Mouse (Mus musculus): ENCODE data around the gene Wars2. TPM values are rescaled to one million over a fixed set of nuclear protein-coding genes. Genes with fewer than 3 reads are reported as not detected.

Gene Wars2
- polyA plus RNA-seq, 1 experiment from 2014 or later = 4.2 TPM

DNA sequence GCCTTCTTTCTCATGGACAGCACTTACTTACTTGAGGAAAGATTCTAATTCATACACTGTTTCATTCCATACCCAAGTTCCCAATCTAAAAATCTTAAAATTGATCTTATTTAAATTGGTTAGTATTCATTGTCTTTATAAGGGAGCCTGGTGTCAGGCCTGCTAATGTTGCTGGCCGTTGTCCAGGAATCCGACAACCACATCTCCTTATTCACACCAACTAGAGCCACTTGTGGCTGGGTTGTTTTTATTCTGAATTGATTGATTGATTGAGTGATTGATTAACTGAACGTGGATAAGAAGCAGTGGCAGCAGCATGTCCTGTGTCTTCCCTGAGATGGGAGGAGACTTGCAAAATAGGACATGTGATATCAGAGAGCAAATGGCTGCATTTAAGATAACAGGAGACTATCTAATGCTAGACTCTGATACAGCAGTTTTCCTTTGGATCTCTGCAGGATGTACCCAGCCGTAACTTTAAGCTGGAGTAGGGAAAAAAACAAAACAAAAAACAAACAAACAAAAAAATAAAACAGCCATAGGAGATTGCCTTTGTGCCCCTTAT, 16.7 kb downstream of the Wars2 start:
- no peak overlapping the region for H3K9ac ChIP-seq (replicated peaks; ENCODE audit: low read depth)
- WGBS = 38% methylated on average over 4 of the region's 4 CpGs

DNA sequence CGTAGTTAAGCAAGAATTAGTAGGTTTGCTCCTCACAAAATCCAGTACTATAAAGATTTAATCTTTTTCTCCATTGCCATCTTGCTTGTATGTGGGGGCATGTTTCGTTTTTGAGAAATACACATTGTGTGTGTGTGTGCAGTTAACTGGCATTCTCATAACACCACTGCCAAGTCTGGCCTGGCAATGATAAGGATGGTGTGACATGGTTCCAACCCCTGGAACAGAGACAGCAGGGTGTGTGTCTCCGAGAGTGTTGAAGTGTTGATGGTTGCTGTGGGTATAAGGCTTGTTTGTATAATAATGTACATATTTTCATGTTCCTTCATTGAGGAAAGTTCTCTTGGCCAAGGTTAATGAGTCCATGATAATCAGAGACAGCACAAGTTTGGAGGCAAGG, 19.1 kb downstream of the Wars2 start:
- H3K4me1 ChIP-seq (ENCODE audit: insufficient read depth, low read depth, low read length) = no peaks in the 10 kb centered on the region
- H3K27me3 ChIP-seq (replicated peaks; ENCODE audit: insufficient read depth, low read length) = no peaks in the 10 kb centered on the region
- H3K9me3 ChIP-seq (ENCODE audit: low read length) = no peaks in the 10 kb centered on the region
- no peak overlapping the region for H3K4me3 ChIP-seq (ENCODE audit: low read depth, low read length)
- no peak for DNase-seq (ENCODE audit: low spot score)
- 91% methylated on average over 3 of the region's 3 CpGs for WGBS
- no peak for ATAC-seq
- H3K27ac ChIP-seq (ENCODE audit: low read length) = no peak overlapping the region
- no peak overlapping the region for H3K4me2 ChIP-seq (replicated peaks; ENCODE audit: low read depth, low read length)
- no peak overlapping the region for H3K9ac ChIP-seq (replicated peaks; ENCODE audit: low read depth)
- H3K36me3 ChIP-seq (ENCODE audit: insufficient read depth, low read length) = no peaks in the 10 kb centered on the region
- TF ChIP-seq EP300 (IDR thresholded peaks at IDR 0.05) (no peak), CTCF (IDR thresholded peaks at IDR 0.05) (no peak)

More for the DNA sequence above, 16.7 kb downstream of the Wars2 start:
- Histone ChIP-seq H3K4me3 (ENCODE audit: low read depth, low read length) (no peak overlapping the region), H3K27me3 (replicated peaks; ENCODE audit: insufficient read depth, low read length) (no peaks in the 10 kb centered on the region), H3K36me3 (ENCODE audit: insufficient read depth, low read length) (no peaks in the 10 kb centered on the region), H3K27ac (ENCODE audit: low read length) (no peak overlapping the region), H3K9me3 (ENCODE audit: low read length) (no peaks in the 10 kb centered on the region), H3K4me2 (replicated peaks; ENCODE audit: low read depth, low read length) (no peak overlapping the region), H3K4me1 (ENCODE audit: insufficient read depth, low read depth, low read length) (no peaks in the 10 kb centered on the region)
- ATAC-seq (no peak), DNase-seq (ENCODE audit: low spot score) (no peak)
- TF ChIP-seq CTCF (IDR thresholded peaks at IDR 0.05) (no peak), EP300 (IDR thresholded peaks at IDR 0.05) (no peak)

DNA sequence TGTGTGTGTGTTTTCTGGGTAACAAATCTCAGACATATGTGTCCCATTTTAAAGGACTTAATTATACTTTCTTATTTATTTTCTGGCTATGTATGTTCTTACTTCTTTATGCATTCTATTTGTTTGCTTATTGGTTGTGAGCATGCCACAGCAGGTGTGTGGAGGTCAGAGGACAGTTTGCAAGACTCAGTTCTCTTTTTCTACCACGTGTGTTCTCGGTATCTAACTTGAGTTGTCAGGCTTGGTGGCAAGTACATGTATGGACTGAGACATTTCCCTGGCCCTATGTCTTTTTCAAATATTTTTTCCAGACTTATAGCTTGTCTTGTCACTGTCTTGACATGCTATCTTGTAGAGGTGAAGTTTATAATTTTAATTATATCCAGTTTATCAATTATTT, 21.3 kb downstream of the Wars2 start:
- no peaks in the 10 kb centered on the region for H3K4me1 ChIP-seq (ENCODE audit: insufficient read depth, low read depth, low read length)
- ATAC-seq = no peak
- 76% methylated on average over 2 of the region's 2 CpGs for WGBS
- H3K9me3 ChIP-seq (ENCODE audit: low read length) = no peaks in the 10 kb centered on the region
- H3K9ac ChIP-seq (replicated peaks; ENCODE audit: low read depth) = no peak overlapping the region
- no peak overlapping the region for H3K4me2 ChIP-seq (replicated peaks; ENCODE audit: low read depth, low read length)
- H3K27me3 ChIP-seq (replicated peaks; ENCODE audit: insufficient read depth, low read length) = no peaks in the 10 kb centered on the region
- H3K4me3 ChIP-seq (ENCODE audit: low read depth, low read length) = no peak overlapping the region
- no peak overlapping the region for H3K27ac ChIP-seq (ENCODE audit: low read length)
- DNase-seq (ENCODE audit: low spot score) = no peak
- no peak for TF ChIP-seq CTCF (IDR thresholded peaks at IDR 0.05)
- TF ChIP-seq EP300 (IDR thresholded peaks at IDR 0.05) = no peak
- no peaks in the 10 kb centered on the region for H3K36me3 ChIP-seq (ENCODE audit: insufficient read depth, low read length)

DNA sequence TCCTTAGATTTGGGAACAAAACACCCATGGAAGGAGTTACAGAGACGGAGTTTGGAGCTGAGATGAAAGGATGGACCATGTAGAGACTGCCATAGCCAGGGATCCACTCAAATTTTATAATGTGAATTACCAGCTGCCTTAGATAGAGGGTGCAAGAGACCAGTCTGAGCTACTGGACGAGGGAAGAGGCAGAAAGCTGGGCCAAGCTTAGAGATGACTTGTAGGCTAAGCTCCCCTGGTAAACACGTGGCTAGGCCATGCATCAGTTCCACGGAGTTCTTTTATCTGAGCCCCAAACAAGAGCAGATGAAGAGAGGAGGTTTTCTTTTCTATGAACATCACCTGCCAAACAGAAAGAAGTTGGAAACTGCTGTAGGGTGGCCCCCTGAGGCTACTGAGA, 26.9 kb downstream of the Wars2 start:
- H3K27me3 ChIP-seq (replicated peaks; ENCODE audit: insufficient read depth, low read length) = no peaks in the 10 kb centered on the region
- ATAC-seq (no peak), DNase-seq (ENCODE audit: low spot score) (no peak)
- no peaks in the 10 kb centered on the region for H3K4me1 ChIP-seq (ENCODE audit: insufficient read depth, low read depth, low read length)
- H3K4me2 ChIP-seq (replicated peaks; ENCODE audit: low read depth, low read length) = no peak overlapping the region
- no peaks in the 10 kb centered on the region for H3K9me3 ChIP-seq (ENCODE audit: low read length)
- H3K36me3 ChIP-seq (ENCODE audit: insufficient read depth, low read length) = no peaks in the 10 kb centered on the region
- H3K4me3 ChIP-seq (ENCODE audit: low read depth, low read length) = no peak overlapping the region
- H3K27ac ChIP-seq (ENCODE audit: low read length) = no peak overlapping the region
- TF ChIP-seq EP300 (IDR thresholded peaks at IDR 0.05) (no peak), CTCF (IDR thresholded peaks at IDR 0.05) (peak; percentile 35)
- H3K9ac ChIP-seq (replicated peaks; ENCODE audit: low read depth) = no peak overlapping the region
- 66% methylated on average over 4 of the region's 4 CpGs for WGBS

DNA sequence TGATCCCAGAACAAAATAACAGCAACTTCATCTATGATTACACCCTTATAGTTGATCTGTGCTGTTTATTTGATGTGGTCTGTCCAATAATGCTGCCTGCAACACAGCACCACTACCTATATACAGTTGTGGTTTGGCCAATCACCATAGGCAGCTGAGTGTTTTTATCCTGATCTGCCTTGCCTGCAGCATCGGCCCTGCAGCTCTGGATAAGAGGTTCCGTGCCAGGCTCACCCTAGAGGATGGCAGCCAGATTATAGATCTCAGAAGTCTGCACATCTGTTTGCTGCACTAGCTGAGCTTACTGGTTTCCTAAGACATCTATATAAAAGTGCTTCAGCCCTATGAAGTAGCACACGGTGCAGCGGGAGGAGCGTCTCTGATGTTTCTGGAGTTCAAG, 32.3 kb downstream of the Wars2 start:
- H3K4me3 ChIP-seq (ENCODE audit: low read depth, low read length) = no peak overlapping the region
- 81% methylated on average over 5 of the region's 5 CpGs for WGBS
- no peak overlapping the region for H3K9ac ChIP-seq (replicated peaks; ENCODE audit: low read depth)
- H3K36me3 ChIP-seq (ENCODE audit: insufficient read depth, low read length) = no peaks in the 10 kb centered on the region
- no peaks in the 10 kb centered on the region for H3K9me3 ChIP-seq (ENCODE audit: low read length)
- ATAC-seq (no peak), DNase-seq (ENCODE audit: low spot score) (no peak)
- H3K27ac ChIP-seq (ENCODE audit: low read length) = no peak overlapping the region
- H3K4me1 ChIP-seq (ENCODE audit: insufficient read depth, low read depth, low read length) = no peaks in the 10 kb centered on the region
- TF ChIP-seq CTCF (IDR thresholded peaks at IDR 0.05) = no peak
- no peak for TF ChIP-seq EP300 (IDR thresholded peaks at IDR 0.05)
- H3K4me2 ChIP-seq (replicated peaks; ENCODE audit: low read depth, low read length) = no peak overlapping the region
- H3K27me3 ChIP-seq (replicated peaks; ENCODE audit: insufficient read depth, low read length) = no peaks in the 10 kb centered on the region

DNA sequence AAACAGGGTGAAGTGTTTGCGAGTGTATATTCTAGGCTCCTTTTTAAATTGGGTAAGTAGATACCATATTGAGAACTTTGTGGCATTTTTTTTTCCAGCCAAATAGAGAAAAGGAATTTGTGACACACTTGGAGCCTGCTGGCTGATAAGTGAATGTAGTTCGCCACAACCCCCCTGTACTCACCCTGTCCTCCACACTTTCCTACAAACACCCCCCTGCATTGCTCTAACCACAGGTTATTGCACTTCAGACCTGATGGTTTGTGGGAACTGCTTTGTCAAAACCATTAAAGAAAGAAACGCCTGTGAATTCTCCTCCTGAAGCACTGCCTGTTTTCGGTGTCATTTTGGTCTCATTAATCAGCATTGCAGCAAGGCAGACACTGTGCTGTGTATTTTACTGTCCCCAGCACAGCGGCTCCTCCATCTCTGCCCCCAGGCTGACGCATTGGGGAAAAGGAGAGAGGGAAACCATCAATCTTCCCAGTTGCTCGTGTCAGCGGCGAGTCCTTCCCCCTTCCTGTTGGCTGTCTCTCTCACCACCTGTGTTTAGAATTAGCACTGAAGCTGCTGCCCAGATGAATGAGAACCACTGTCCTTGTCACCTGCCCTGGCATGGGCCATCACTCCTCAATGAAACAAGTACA, 33.9 kb downstream of the Wars2 start:
- no peak overlapping the region for H3K27ac ChIP-seq (ENCODE audit: low read length)
- H3K4me1 ChIP-seq (ENCODE audit: insufficient read depth, low read depth, low read length) = no peaks in the 10 kb centered on the region
- no peak overlapping the region for H3K9ac ChIP-seq (replicated peaks; ENCODE audit: low read depth)
- no peak for DNase-seq (ENCODE audit: low spot score)
- no peaks in the 10 kb centered on the region for H3K36me3 ChIP-seq (ENCODE audit: insufficient read depth, low read length)
- H3K4me3 ChIP-seq (ENCODE audit: low read depth, low read length) = no peak overlapping the region
- WGBS = 31% methylated on average over 9 of the region's 9 CpGs
- no peaks in the 10 kb centered on the region for H3K9me3 ChIP-seq (ENCODE audit: low read length)
- no peak overlapping the region for H3K4me2 ChIP-seq (replicated peaks; ENCODE audit: low read depth, low read length)
- ATAC-seq = no peak
- TF ChIP-seq EP300 (IDR thresholded peaks at IDR 0.05) (no peak), CTCF (IDR thresholded peaks at IDR 0.05) (no peak)
- H3K27me3 ChIP-seq (replicated peaks; ENCODE audit: insufficient read depth, low read length) = no peaks in the 10 kb centered on the region

Data from lung, postnatal 0 days (tissue).